Mouse (Mus musculus) lung, postnatal 0 days (tissue): ENCODE results near the gene Crhr2.

Experiments used
- CTCF ChIP-seq: IDR thresholded peaks from 2 replicates; pipeline ENCODE4 v1.5.1; 2016; ENCODE audit warnings: antibody characterized with exemption, mild to moderate bottlenecking
- EP300 ChIP-seq: IDR thresholded peaks from 2 replicates; pipeline ENCODE4 v1.6.1; 2016; ENCODE audit warnings: antibody characterized with exemption, mild to moderate bottlenecking, control low read depth

DNA sequence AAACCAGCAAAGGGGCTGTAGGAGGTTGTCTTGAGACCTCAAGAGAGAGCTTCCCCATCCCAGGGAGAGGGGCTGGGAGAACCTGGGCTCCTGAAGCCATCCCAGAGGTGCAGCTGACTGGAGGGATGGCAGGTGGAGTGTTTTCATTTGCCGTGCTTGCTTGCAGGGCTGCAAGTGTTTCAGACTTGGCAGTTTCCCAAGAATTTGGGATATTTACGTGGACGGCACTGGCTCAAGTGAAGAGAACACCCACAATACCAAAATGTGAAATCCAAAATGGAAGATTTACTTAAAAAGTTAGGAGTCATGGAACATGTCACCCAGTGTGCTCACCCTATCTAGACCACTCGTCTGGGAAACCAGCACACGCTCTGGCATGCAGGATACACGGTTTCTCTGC, 2.2 kb downstream of the Crhr2 start:
- TF ChIP-seq CTCF (no peak), EP300 (no peak)
